Mouse (Mus musculus): ENCODE measurements at regions not wholly inside any gene's neighbourhood (a gene's known extent, or its start where the extent isn't known, plus 50 kb on each side); places are given as distances from the start of the nearest gene placed in this dataset.

- H3K4me1 ChIP-seq (ENCODE audit: control insufficient read depth, insufficient read depth, low read length) = no peaks in the 10 kb centered on the region
- no peak overlapping the region for H3K9ac ChIP-seq (ENCODE audit: low read depth, poor library complexity, severe bottlenecking)
- no peak overlapping the region for H3K4me3 ChIP-seq (ENCODE audit: low read depth, low read length)
- TF ChIP-seq POLR2A (IDR thresholded peaks at IDR 0.05; ENCODE audit: insufficient read depth, low read length) (no peak), CTCF (IDR thresholded peaks at IDR 0.05; ENCODE audit: low read depth, low read length) (no peak), EP300 (IDR thresholded peaks at IDR 0.05; ENCODE audit: insufficient read depth, low read depth, low read length) (no peak)
- no peaks in the 10 kb centered on the region for H3K36me3 ChIP-seq (ENCODE audit: control insufficient read depth, insufficient read depth, low read length, poor library complexity, severe bottlenecking)
- no peaks in the 10 kb centered on the region for H3K27me3 ChIP-seq (ENCODE audit: control insufficient read depth, insufficient read depth, low read length, poor library complexity, severe bottlenecking)
- H3K27ac ChIP-seq (ENCODE audit: insufficient read depth, low read length) = no peak overlapping the region
- no peaks in the 10 kb centered on the region for H3K9me3 ChIP-seq (replicated peaks; ENCODE audit: control insufficient read depth, insufficient read depth, low read length, poor library complexity, severe bottlenecking)
These were observed 544.0 kb upstream of the Jag1 start for GRCm38 (mm10) chr2:137660449-137660848.

DNA sequence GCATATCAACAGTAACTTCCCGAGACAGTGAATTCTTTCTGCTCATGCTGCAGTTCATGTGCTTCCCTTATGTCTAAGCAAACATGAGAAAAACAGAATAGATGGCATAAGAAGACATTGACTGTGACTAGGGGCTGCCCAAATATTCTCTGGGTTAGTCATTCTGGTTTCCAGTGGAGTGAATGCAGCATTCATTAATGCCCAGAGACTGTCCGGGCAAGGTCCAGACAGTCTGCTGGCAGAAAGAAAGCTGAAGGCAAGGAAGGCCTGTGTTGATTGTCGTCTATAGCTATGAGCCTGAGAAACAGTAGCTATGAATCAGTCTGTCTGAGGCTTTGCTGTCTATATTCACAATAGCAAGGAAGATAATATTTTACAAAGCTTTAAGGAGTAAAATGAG is 537.9 kb upstream of the Jag1 start:
- no peak for TF ChIP-seq CTCF (IDR thresholded peaks at IDR 0.05; ENCODE audit: low read depth, low read length)
- no peak for TF ChIP-seq POLR2A (IDR thresholded peaks at IDR 0.05; ENCODE audit: insufficient read depth, low read length)
- no peak for TF ChIP-seq EP300 (IDR thresholded peaks at IDR 0.05; ENCODE audit: insufficient read depth, low read depth, low read length)
- Histone ChIP-seq H3K9me3 (replicated peaks; ENCODE audit: control insufficient read depth, insufficient read depth, low read length, poor library complexity, severe bottlenecking) (no peaks in the 10 kb centered on the region), H3K36me3 (ENCODE audit: control insufficient read depth, insufficient read depth, low read length, poor library complexity, severe bottlenecking) (no peaks in the 10 kb centered on the region), H3K27ac (ENCODE audit: insufficient read depth, low read length) (no peak overlapping the region), H3K4me1 (ENCODE audit: control insufficient read depth, insufficient read depth, low read length) (no peaks in the 10 kb centered on the region), H3K9ac (ENCODE audit: low read depth, poor library complexity, severe bottlenecking) (no peak overlapping the region), H3K4me3 (ENCODE audit: low read depth, low read length) (no peak overlapping the region), H3K27me3 (ENCODE audit: control insufficient read depth, insufficient read depth, low read length, poor library complexity, severe bottlenecking) (no peaks in the 10 kb centered on the region)

DNA sequence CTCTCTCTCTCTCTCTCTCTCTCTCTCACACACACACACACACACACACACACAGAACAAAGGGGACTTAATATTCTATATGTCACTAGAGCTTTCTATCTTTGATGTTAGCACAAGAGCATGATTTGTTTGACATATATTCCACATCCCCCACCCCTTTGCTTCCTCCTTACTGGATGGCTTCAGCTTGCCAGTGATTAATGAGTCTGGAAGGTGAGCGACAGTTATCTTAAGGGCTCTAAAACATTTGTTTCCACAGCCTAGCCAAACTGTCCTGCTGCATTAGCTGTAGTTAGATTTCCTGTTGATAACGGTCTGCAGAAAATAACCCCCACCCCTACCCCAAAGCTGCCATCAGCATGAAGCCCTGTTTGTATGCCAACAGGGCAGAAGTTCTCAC is 527.7 kb upstream of the Jag1 start:
- Histone ChIP-seq H3K36me3 (ENCODE audit: control insufficient read depth, insufficient read depth, low read length, poor library complexity, severe bottlenecking) (no peaks in the 10 kb centered on the region), H3K9ac (ENCODE audit: low read depth, poor library complexity, severe bottlenecking) (no peak overlapping the region), H3K27ac (ENCODE audit: insufficient read depth, low read length) (no peak overlapping the region), H3K9me3 (replicated peaks; ENCODE audit: control insufficient read depth, insufficient read depth, low read length, poor library complexity, severe bottlenecking) (no peaks in the 10 kb centered on the region), H3K4me1 (ENCODE audit: control insufficient read depth, insufficient read depth, low read length) (no peaks in the 10 kb centered on the region), H3K27me3 (ENCODE audit: control insufficient read depth, insufficient read depth, low read length, poor library complexity, severe bottlenecking) (no peaks in the 10 kb centered on the region), H3K4me3 (ENCODE audit: low read depth, low read length) (no peak overlapping the region)
- TF ChIP-seq POLR2A (IDR thresholded peaks at IDR 0.05; ENCODE audit: insufficient read depth, low read length) = no peak
- TF ChIP-seq EP300 (IDR thresholded peaks at IDR 0.05; ENCODE audit: insufficient read depth, low read depth, low read length) = no peak
- TF ChIP-seq CTCF (IDR thresholded peaks at IDR 0.05; ENCODE audit: low read depth, low read length) = no peak

- Histone ChIP-seq H3K9ac (ENCODE audit: low read depth, poor library complexity, severe bottlenecking) (no peak overlapping the region), H3K9me3 (replicated peaks; ENCODE audit: control insufficient read depth, insufficient read depth, low read length, poor library complexity, severe bottlenecking) (no peaks in the 10 kb centered on the region), H3K27ac (ENCODE audit: insufficient read depth, low read length) (no peak overlapping the region), H3K27me3 (ENCODE audit: control insufficient read depth, insufficient read depth, low read length, poor library complexity, severe bottlenecking) (no peaks in the 10 kb centered on the region), H3K4me1 (ENCODE audit: control insufficient read depth, insufficient read depth, low read length) (no peaks in the 10 kb centered on the region), H3K36me3 (ENCODE audit: control insufficient read depth, insufficient read depth, low read length, poor library complexity, severe bottlenecking) (no peaks in the 10 kb centered on the region), H3K4me3 (ENCODE audit: low read depth, low read length) (no peak overlapping the region)
- TF ChIP-seq EP300 (IDR thresholded peaks at IDR 0.05; ENCODE audit: insufficient read depth, low read depth, low read length) = no peak
- TF ChIP-seq POLR2A (IDR thresholded peaks at IDR 0.05; ENCODE audit: insufficient read depth, low read length) = no peak
- TF ChIP-seq CTCF (IDR thresholded peaks at IDR 0.05; ENCODE audit: low read depth, low read length) = no peak
These were observed 527.0 kb upstream of the Jag1 start for GRCm38 (mm10) chr2:137643269-137644055.

GRCm38 (mm10) chr2:137635019-137635621 is 518.7 kb upstream of the Jag1 start:
- Histone ChIP-seq H3K36me3 (ENCODE audit: control insufficient read depth, insufficient read depth, low read length, poor library complexity, severe bottlenecking) (no peaks in the 10 kb centered on the region), H3K9me3 (replicated peaks; ENCODE audit: control insufficient read depth, insufficient read depth, low read length, poor library complexity, severe bottlenecking) (no peaks in the 10 kb centered on the region), H3K4me3 (ENCODE audit: low read depth, low read length) (no peak overlapping the region), H3K27ac (ENCODE audit: insufficient read depth, low read length) (no peak overlapping the region), H3K4me1 (ENCODE audit: control insufficient read depth, insufficient read depth, low read length) (no peaks in the 10 kb centered on the region), H3K9ac (ENCODE audit: low read depth, poor library complexity, severe bottlenecking) (no peak overlapping the region), H3K27me3 (ENCODE audit: control insufficient read depth, insufficient read depth, low read length, poor library complexity, severe bottlenecking) (no peaks in the 10 kb centered on the region)
- TF ChIP-seq POLR2A (IDR thresholded peaks at IDR 0.05; ENCODE audit: insufficient read depth, low read length) = no peak
- no peak for TF ChIP-seq EP300 (IDR thresholded peaks at IDR 0.05; ENCODE audit: insufficient read depth, low read depth, low read length)
- no peak for TF ChIP-seq CTCF (IDR thresholded peaks at IDR 0.05; ENCODE audit: low read depth, low read length)

DNA sequence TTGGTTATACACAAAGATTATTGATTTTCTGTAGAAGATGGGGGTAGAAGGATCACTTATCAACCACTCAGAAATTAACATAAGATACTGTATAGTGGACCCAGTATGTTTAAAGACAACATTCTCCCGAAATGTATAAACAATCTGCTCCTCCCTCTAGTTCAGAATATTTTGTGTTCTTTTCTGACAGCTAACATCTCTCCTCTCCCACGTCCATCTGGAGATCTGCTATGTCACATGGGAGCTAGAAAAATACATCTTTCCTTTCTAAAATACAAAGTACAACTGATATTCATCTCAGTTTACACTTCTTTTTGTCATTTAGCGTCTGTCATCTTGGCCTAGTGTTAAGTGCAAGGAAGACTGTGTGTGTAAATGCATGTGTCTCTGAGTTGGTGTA is 500.2 kb upstream of the Jag1 start:
- TF ChIP-seq POLR2A (IDR thresholded peaks at IDR 0.05; ENCODE audit: insufficient read depth, low read length) (no peak), CTCF (IDR thresholded peaks at IDR 0.05; ENCODE audit: low read depth, low read length) (no peak), EP300 (IDR thresholded peaks at IDR 0.05; ENCODE audit: insufficient read depth, low read depth, low read length) (no peak)

More for the DNA sequence above, 500.2 kb upstream of the Jag1 start:
- no peak overlapping the region for H3K9ac ChIP-seq (ENCODE audit: low read depth, poor library complexity, severe bottlenecking)
- no peak overlapping the region for H3K4me3 ChIP-seq (ENCODE audit: low read depth, low read length)
- H3K9me3 ChIP-seq (replicated peaks; ENCODE audit: control insufficient read depth, insufficient read depth, low read length, poor library complexity, severe bottlenecking) = no peaks in the 10 kb centered on the region
- no peak overlapping the region for H3K27ac ChIP-seq (ENCODE audit: insufficient read depth, low read length)
- no peaks in the 10 kb centered on the region for H3K4me1 ChIP-seq (ENCODE audit: control insufficient read depth, insufficient read depth, low read length)
- H3K36me3 ChIP-seq (ENCODE audit: control insufficient read depth, insufficient read depth, low read length, poor library complexity, severe bottlenecking) = no peaks in the 10 kb centered on the region
- no peaks in the 10 kb centered on the region for H3K27me3 ChIP-seq (ENCODE audit: control insufficient read depth, insufficient read depth, low read length, poor library complexity, severe bottlenecking)
